Mouse (Mus musculus) heart, embryonic 13.5 days (tissue): ENCODE measurements at regions not wholly inside any gene's neighbourhood (a gene's known extent, or its start where the extent isn't known, plus 50 kb on each side); places are given as distances from the start of the nearest gene placed in this dataset.
A peak's percentile ranks its signal among the peaks of the same experiment; 100 is the strongest.
"Not testable (repeated sequence)": the region's sequence is repeated elsewhere in the genome, so short reads cannot be mapped to it uniquely, and the experiment has no call there.

Experiments
- ATAC-seq: fragments of 200-750 bp; cut with Nextera tagmentation; 2 replicates; pipeline ENCODE4 v1.8.0; 2017; ENCODE audit warnings: moderate TSS enrichment; ENCODE audit not compliant: insufficient number of reproducible peaks, low FRiP score, low TSS enrichment; ENCODE audit errors: extremely low read depth
- H3K27ac ChIP-seq: fragments of 300-500 bp; sonication (generic); replicated peaks from 2 replicates; pipeline ENCODE4 v1.5.1; 2015; ENCODE audit warnings: moderate library complexity, mild to moderate bottlenecking, inconsistent platforms
- H3K27me3 ChIP-seq: fragments of 300-500 bp; sonication (generic); replicated peaks from 2 replicates; pipeline ENCODE4 v1.6.1; 2015; ENCODE audit warnings: mild to moderate bottlenecking, inconsistent platforms
- H3K36me3 ChIP-seq: fragments of 300-500 bp; sonication (generic); 2 replicates; pipeline ENCODE4 v1.6.1; 2015; ENCODE audit warnings: mild to moderate bottlenecking, inconsistent platforms
- H3K4me1 ChIP-seq: fragments of 300-500 bp; sonication (generic); 2 replicates; pipeline ENCODE4 v1.6.1; 2015; ENCODE audit warnings: inconsistent platforms
- H3K4me2 ChIP-seq: fragments of 300-500 bp; sonication (generic); 2 replicates; pipeline ENCODE4 v1.6.1; 2015; ENCODE audit warnings: inconsistent platforms, mild to moderate bottlenecking, moderate library complexity
- H3K4me3 ChIP-seq: fragments of 300-500 bp; sonication (generic); 2 replicates; pipeline ENCODE4 v1.5.1; 2015; ENCODE audit warnings: moderate library complexity, mild to moderate bottlenecking, inconsistent platforms
- H3K9ac ChIP-seq: fragments of 300-500 bp; sonication (generic); 2 replicates; pipeline ENCODE4 v1.6.1; 2015; ENCODE audit warnings: inconsistent platforms, mild to moderate bottlenecking, moderate library complexity
- H3K9me3 ChIP-seq: fragments of 300-500 bp; sonication (generic); 2 replicates; pipeline ENCODE4 v1.6.1; 2016; ENCODE audit warnings: inconsistent platforms
- WGBS: fragments of 180-500 bp; shearing (Covaris S2); methylation state at CpG from one replicate; pipeline ENCODE4 v1.1.7; 2015; ENCODE audit warnings: mixed read lengths; 5-methylcytosine and 5-hydroxymethylcytosine counted together

GRCm38 (mm10) chr17:82485544-82485943 is 729.5 kb upstream of the Pkdcc start:
- Histone ChIP-seq H3K36me3 (no peaks in the 10 kb centered on the region), H3K4me2 (no peak overlapping the region), H3K27me3 (no peaks in the 10 kb centered on the region), H3K4me1 (no peaks in the 10 kb centered on the region), H3K27ac (no peak overlapping the region), H3K4me3 (no peak overlapping the region), H3K9ac (no peak overlapping the region), H3K9me3 (no peaks in the 10 kb centered on the region)
- ATAC-seq = no peak
- WGBS = 58% methylated on average over 3 of the region's 3 CpGs

GRCm38 (mm10) chr17:82484609-82485008 is 730.5 kb upstream of the Pkdcc start:
- H3K4me1 ChIP-seq = no peaks in the 10 kb centered on the region
- H3K4me3 ChIP-seq = no peak overlapping the region
- H3K9me3 ChIP-seq = no peaks in the 10 kb centered on the region
- no peak overlapping the region for H3K27ac ChIP-seq
- no peak overlapping the region for H3K9ac ChIP-seq
- H3K4me2 ChIP-seq = no peak overlapping the region
- H3K36me3 ChIP-seq = no peaks in the 10 kb centered on the region
- H3K27me3 ChIP-seq = no peaks in the 10 kb centered on the region
- 80% methylated on average over 6 of the region's 6 CpGs for WGBS
- no peak for ATAC-seq

GRCm38 (mm10) chr17:82457972-82458371 is 719.8 kb upstream of the Slc8a1 start:
- H3K9ac ChIP-seq = no peak overlapping the region
- H3K4me3 ChIP-seq = no peak overlapping the region
- no peaks in the 10 kb centered on the region for H3K36me3 ChIP-seq
- H3K4me2 ChIP-seq = no peak overlapping the region
- no peak for ATAC-seq
- H3K27me3 ChIP-seq = no peaks in the 10 kb centered on the region
- no peak overlapping the region for H3K27ac ChIP-seq
- no peaks in the 10 kb centered on the region for H3K4me1 ChIP-seq
- H3K9me3 ChIP-seq = no peaks in the 10 kb centered on the region
- 72% methylated on average over 5 of the region's 5 CpGs for WGBS

- Histone ChIP-seq H3K27me3 (no peaks in the 10 kb centered on the region), H3K36me3 (no peaks in the 10 kb centered on the region), H3K4me2 (no peak overlapping the region), H3K4me3 (no peak overlapping the region), H3K4me1 (no peaks in the 10 kb centered on the region), H3K9me3 (no peaks in the 10 kb centered on the region), H3K27ac (no peak overlapping the region), H3K9ac (no peak overlapping the region)
- WGBS = 71% methylated on average over 1 of the region's 1 CpGs
- no peak for ATAC-seq
Measured at GRCm38 (mm10) chr17:82453847-82454246, 715.7 kb upstream of the Slc8a1 start.

GRCm38 (mm10) chr17:82439105-82439504 is 700.9 kb upstream of the Slc8a1 start:
- Histone ChIP-seq H3K27ac (no peak overlapping the region), H3K4me3 (no peak overlapping the region)
- 59% methylated on average over 3 of the region's 3 CpGs for WGBS

GRCm38 (mm10) chr17:82437206-82437605 is 699.0 kb upstream of the Slc8a1 start:
- H3K27ac ChIP-seq = no peak overlapping the region

More at GRCm38 (mm10) chr17:82439105-82439504, 700.9 kb upstream of the Slc8a1 start:
- no peak overlapping the region for H3K4me2 ChIP-seq
- no peaks in the 10 kb centered on the region for H3K27me3 ChIP-seq
- H3K36me3 ChIP-seq = no peaks in the 10 kb centered on the region
- H3K4me1 ChIP-seq = no peaks in the 10 kb centered on the region
- no peak for ATAC-seq
- H3K9me3 ChIP-seq = no peaks in the 10 kb centered on the region
- no peak overlapping the region for H3K9ac ChIP-seq

GRCm38 (mm10) chr17:82432678-82433077 is 694.5 kb upstream of the Slc8a1 start:
- Histone ChIP-seq H3K27ac (no peak overlapping the region), H3K36me3 (no peaks in the 10 kb centered on the region), H3K4me3 (no peak overlapping the region), H3K9ac (no peak overlapping the region), H3K9me3 (no peaks in the 10 kb centered on the region), H3K4me2 (no peak overlapping the region), H3K4me1 (no peaks in the 10 kb centered on the region), H3K27me3 (no peaks in the 10 kb centered on the region)
- WGBS = 34% methylated on average over 3 of the region's 3 CpGs
- no peak for ATAC-seq

More at GRCm38 (mm10) chr17:82437206-82437605, 699.0 kb upstream of the Slc8a1 start:
- no peak for ATAC-seq
- WGBS = 75% methylated on average over 3 of the region's 3 CpGs
- Histone ChIP-seq H3K4me3 (no peak overlapping the region), H3K9me3 (no peaks in the 10 kb centered on the region), H3K4me1 (no peaks in the 10 kb centered on the region), H3K27me3 (no peaks in the 10 kb centered on the region), H3K4me2 (no peak overlapping the region), H3K36me3 (no peaks in the 10 kb centered on the region), H3K9ac (no peak overlapping the region)

- WGBS = 78% methylated on average over 2 of the region's 2 CpGs
- Histone ChIP-seq H3K36me3 (no peaks in the 10 kb centered on the region), H3K4me1 (no peaks in the 10 kb centered on the region), H3K9ac (no peak overlapping the region), H3K9me3 (no peaks in the 10 kb centered on the region), H3K4me3 (no peak overlapping the region), H3K4me2 (no peak overlapping the region), H3K27me3 (no peaks in the 10 kb centered on the region), H3K27ac (no peak overlapping the region)
- no peak for ATAC-seq
Measured at GRCm38 (mm10) chr17:82408296-82408695, 670.1 kb upstream of the Slc8a1 start.

GRCm38 (mm10) chr17:82399328-82399727 is 661.2 kb upstream of the Slc8a1 start:
- H3K27ac ChIP-seq = no peak overlapping the region
- no peak for ATAC-seq
- no peak overlapping the region for H3K9ac ChIP-seq
- no peaks in the 10 kb centered on the region for H3K36me3 ChIP-seq
- no peaks in the 10 kb centered on the region for H3K4me1 ChIP-seq
- H3K4me2 ChIP-seq = no peak overlapping the region
- WGBS = 61% methylated on average over 1 of the region's 1 CpGs
- no peaks in the 10 kb centered on the region for H3K27me3 ChIP-seq
- no peak overlapping the region for H3K4me3 ChIP-seq
- no peaks in the 10 kb centered on the region for H3K9me3 ChIP-seq

GRCm38 (mm10) chr17:82379371-82379770 is 641.2 kb upstream of the Slc8a1 start:
- H3K4me1 ChIP-seq, H3K27ac ChIP-seq, H3K4me3 ChIP-seq, H3K9me3 ChIP-seq, ATAC-seq, H3K36me3 ChIP-seq, H3K9ac ChIP-seq, H3K4me2 ChIP-seq, H3K27me3 ChIP-seq: not testable (repeated sequence)
- 57% methylated on average over 6 of the region's 11 CpGs for WGBS

GRCm38 (mm10) chr17:82378248-82378820 is 640.2 kb upstream of the Slc8a1 start:
- no peak overlapping the region for H3K9ac ChIP-seq
- no peak overlapping the region for H3K4me3 ChIP-seq
- no peaks in the 10 kb centered on the region for H3K36me3 ChIP-seq
- no peaks in the 10 kb centered on the region for H3K27me3 ChIP-seq
- H3K9me3 ChIP-seq = no peaks in the 10 kb centered on the region
- no peak overlapping the region for H3K27ac ChIP-seq
- no peak for ATAC-seq
- H3K4me1 ChIP-seq = no peaks in the 10 kb centered on the region
- 79% methylated on average over 2 of the region's 2 CpGs for WGBS
- H3K4me2 ChIP-seq = no peak overlapping the region

GRCm38 (mm10) chr17:82377176-82377592 is 639.0 kb upstream of the Slc8a1 start:
- Histone ChIP-seq H3K27ac (no peak overlapping the region), H3K27me3 (no peaks in the 10 kb centered on the region), H3K9ac (no peak overlapping the region), H3K9me3 (no peaks in the 10 kb centered on the region), H3K4me2 (no peak overlapping the region), H3K36me3 (no peaks in the 10 kb centered on the region), H3K4me3 (no peak overlapping the region), H3K4me1 (no peaks in the 10 kb centered on the region)
- 68% methylated on average over 1 of the region's 1 CpGs for WGBS
- peak; percentile 81 for ATAC-seq
